Mouse (Mus musculus): ENCODE measurements around the gene Ybx3.

DNA sequence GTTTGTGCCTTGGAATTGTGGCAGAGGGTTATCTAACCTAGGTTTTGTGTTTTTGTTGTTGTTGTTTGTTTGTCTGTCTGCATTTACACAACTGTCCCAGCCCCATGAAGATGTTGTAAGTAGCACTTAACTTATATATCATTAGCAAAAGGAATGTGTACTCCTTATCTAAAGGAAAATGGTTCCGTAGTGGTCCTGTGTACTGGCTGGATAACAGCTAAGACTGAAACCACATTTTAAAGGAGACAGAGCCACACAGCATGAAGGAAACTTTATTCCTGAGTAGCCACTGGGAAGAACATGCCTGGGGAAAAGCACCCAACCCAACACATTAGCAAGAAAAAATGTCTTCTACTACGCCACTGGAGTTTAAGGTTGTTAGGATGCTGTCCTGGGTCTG lies 28.7 kb downstream of the Ybx3 start:
- TF ChIP-seq CTCF (IDR thresholded peaks at IDR 0.05; ENCODE audit: borderline replicate concordance, control insufficient read depth, extremely low read depth, insufficient read depth, low read length, poor library complexity) = no peak
- no peak for TF ChIP-seq POLR2A (IDR thresholded peaks at IDR 0.05; ENCODE audit: control insufficient read depth, extremely low read depth, insufficient read depth, low read length, poor library complexity)

Measured in thymus, adult 2 months (tissue).